Mouse (Mus musculus): ENCODE data around the gene Fpr-rs7. TPM values are rescaled to one million over a fixed set of nuclear protein-coding genes. Genes with fewer than 3 reads are reported as not detected.

The Fpr-rs7 gene
- total RNA-seq (2021): not detected

- DNase-seq: no peak
- intact Hi-C loops (cut with DNase I): no loop called here
Observed at GRCm38 (mm10) chr17:20114126-20114525, at the start of gene Fpr-rs7. Gene Fpr-rs7, minus strand, starts transcription at chr17:20114226.

GRCm38 (mm10) chr17:20074090-20074489 lies 39.9 kb downstream of the Fpr-rs7 start:
- DNase-seq: no peak
- intact Hi-C loops (cut with DNase I): no loop called here

GRCm38 (mm10) chr17:20071656-20072396 lies 42.2 kb downstream of the Fpr-rs7 start:
- DNase-seq: no peak
- intact Hi-C loops (cut with DNase I): no loop called here

Other genes with a start within 250 kb of the Fpr-rs7 start
- gene Vmn2r104, start 65.9 kb downstream of the Fpr-rs7 start, total RNA-seq (2021): not detected
- gene Fpr-rs6, start 68.9 kb upstream of the Fpr-rs7 start, total RNA-seq (2021): not detected
- not detected for gene Vmn2r105, start 120.8 kb upstream of the Fpr-rs7 start, total RNA-seq (2021)
- gene Vmn2r106, start 171.3 kb upstream of the Fpr-rs7 start, total RNA-seq (2021): not detected
- gene Vmn2r107, start 231.0 kb upstream of the Fpr-rs7 start, total RNA-seq (2021): not detected

Data from heart, postnatal 10 days (tissue).